Mouse (Mus musculus) heart, embryonic 12.5 days (tissue): ENCODE results near the gene Gpr119. TPM values are rescaled to one million over a fixed set of nuclear protein-coding genes. Genes with fewer than 3 reads are reported as not detected.

Experiments
- ATAC-seq: fragments of 200-750 bp; cut with Nextera tagmentation; 2 replicates; pipeline ENCODE4 v1.8.0; 2017; ENCODE audit warnings: moderate TSS enrichment, moderate library complexity; ENCODE audit not compliant: insufficient number of reproducible peaks, low FRiP score
- H3K27ac ChIP-seq: fragments of 300-500 bp; sonication (generic); 2 replicates; pipeline ENCODE4 v1.5.1; 2016; ENCODE audit warnings: mild to moderate bottlenecking, moderate library complexity; ENCODE audit not compliant: poor library complexity, severe bottlenecking
- H3K27me3 ChIP-seq: fragments of 300-500 bp; sonication (generic); replicated peaks from 2 replicates; pipeline ENCODE4 v1.6.1; 2016; ENCODE audit warnings: mild to moderate bottlenecking, moderate library complexity
- H3K36me3 ChIP-seq: fragments of 300-500 bp; sonication (generic); 2 replicates; pipeline ENCODE4 v1.6.1; 2016; ENCODE audit warnings: mild to moderate bottlenecking, moderate library complexity
- H3K4me1 ChIP-seq: fragments of 300-500 bp; sonication (generic); replicated peaks from 2 replicates; pipeline ENCODE4 v1.6.1; 2016; ENCODE audit warnings: mild to moderate bottlenecking
- H3K4me2 ChIP-seq: fragments of 300-500 bp; sonication (generic); 2 replicates; pipeline ENCODE4 v1.6.1; 2016; ENCODE audit warnings: mild to moderate bottlenecking, moderate library complexity
- H3K4me3 ChIP-seq: fragments of 300-500 bp; sonication (generic); 2 replicates; pipeline ENCODE4 v1.5.1; 2016; ENCODE audit warnings: mild to moderate bottlenecking
- H3K9ac ChIP-seq: fragments of 300-500 bp; sonication (generic); 2 replicates; pipeline ENCODE4 v1.6.1; 2016; ENCODE audit warnings: mild to moderate bottlenecking, moderate library complexity
- H3K9me3 ChIP-seq: fragments of 300-500 bp; sonication (generic); replicated peaks from 2 replicates; pipeline ENCODE4 v1.6.1; 2016; ENCODE audit warnings: mild to moderate bottlenecking, moderate library complexity
- WGBS: fragments of 180-500 bp; shearing (Covaris S2); methylation state at CpG from one replicate; pipeline ENCODE4 v1.1.7; 2016; 5-methylcytosine and 5-hydroxymethylcytosine counted together
- polyA plus RNA-seq: library from polyadenylated mRNA; unstranded; fragments of >200 nt; fragmentation: Nextera tagmentation; extraction: Ambion mirVana; gene quantifications from 2 replicates; pipeline ENCODE4 v1.2.1, GENCODE M21; 2016

Gene Gpr119
- not detected in 2 replicates for polyA plus RNA-seq

GRCm38 (mm10) chrX:48674171-48674570 lies at the start of gene Gpr119:
Gpr119 (minus strand) TSS chrX:48674478.
- 50% methylated on average over 4 of the region's 4 CpGs for WGBS
- Histone ChIP-seq H3K36me3 (no peaks in the 10 kb centered on the region), H3K4me2 (no peak within 1 kb of the TSS; the same call in 1 of the 2 replicates), H3K9me3 (no peaks in the 10 kb centered on the region), H3K9ac (no peak within 1 kb of the TSS), H3K27me3 (no peaks in the 10 kb centered on the region), H3K4me1 (0 out of 2 replicates have a peak, but pooled peaks cover 4% of the 10 kb centered on the region), H3K4me3 (no peak within 1 kb of the TSS), H3K27ac (no peak within 1 kb of the TSS)
- ATAC-seq = no peak

GRCm38 (mm10) chrX:48712846-48713245 lies 38.6 kb upstream of the Gpr119 start:
- H3K36me3 ChIP-seq = peaks cover 29% of the 10 kb centered on the region
- no peak overlapping the region for H3K9ac ChIP-seq
- H3K4me1 ChIP-seq = no peaks in the 10 kb centered on the region
- H3K9me3 ChIP-seq = no peaks in the 10 kb centered on the region
- no peak overlapping the region for H3K27ac ChIP-seq
- H3K27me3 ChIP-seq = no peaks in the 10 kb centered on the region
- H3K4me3 ChIP-seq = no peak overlapping the region
- H3K4me2 ChIP-seq = no peak overlapping the region
- WGBS = 84% methylated on average over 8 of the region's 8 CpGs
- ATAC-seq = no peak

- Histone ChIP-seq H3K9ac (no peak overlapping the region), H3K4me1 (no peaks in the 10 kb centered on the region), H3K4me2 (no peak overlapping the region), H3K9me3 (no peaks in the 10 kb centered on the region), H3K36me3 (peaks cover 29% of the 10 kb centered on the region), H3K27me3 (no peaks in the 10 kb centered on the region), H3K4me3 (no peak overlapping the region), H3K27ac (no peak overlapping the region)
- no peak for ATAC-seq
- 79% methylated on average over 10 of the region's 10 CpGs for WGBS
Observed at GRCm38 (mm10) chrX:48709701-48710100, 35.4 kb upstream of the Gpr119 start.

- Histone ChIP-seq H3K27me3 (no peaks in the 10 kb centered on the region), H3K9me3 (no peaks in the 10 kb centered on the region), H3K9ac (peak within 1 kb of the TSS; percentile 78), H3K27ac (peak within 1 kb of the TSS; percentile 54; the same call in 1 of the 2 replicates), H3K4me3 (peak within 1 kb of the TSS; percentile 77), H3K4me1 (0 out of 2 replicates have a peak, but pooled peaks cover 9% of the 10 kb centered on the region), H3K36me3 (peaks cover 11% of the 10 kb centered on the region; the same call in 1 of the 2 replicates), H3K4me2 (peak within 1 kb of the TSS; percentile 73)
- ATAC-seq = peak; percentile 94
- WGBS = 11% methylated on average over 42 of the region's 42 CpGs
Observed at GRCm38 (mm10) chrX:48694864-48695371, 20.6 kb upstream of the Gpr119 start, which contains the start of gene Rbmx2. Rbmx2 (plus strand) TSS chrX:48695004.

- 0 out of 2 replicates have a peak, but pooled peaks cover 9% of the 10 kb centered on the region for H3K4me1 ChIP-seq
- no peak overlapping the region for H3K9ac ChIP-seq
- WGBS = 14% methylated on average over 6 of the region's 6 CpGs
- H3K4me3 ChIP-seq = peak overlapping the region; percentile 77
- H3K9me3 ChIP-seq = no peaks in the 10 kb centered on the region
- H3K36me3 ChIP-seq = peaks cover 11% of the 10 kb centered on the region; the same call in 1 of the 2 replicates
- H3K4me2 ChIP-seq = peak overlapping the region; percentile 69
- H3K27ac ChIP-seq = no peak overlapping the region
- ATAC-seq = peak; percentile 36; the same call in 1 of the 2 replicates
- no peaks in the 10 kb centered on the region for H3K27me3 ChIP-seq
Observed at GRCm38 (mm10) chrX:48694460-48694859, 20.2 kb upstream of the Gpr119 start.

GRCm38 (mm10) chrX:48683857-48684256 lies 9.6 kb upstream of the Gpr119 start:
- Histone ChIP-seq H3K36me3 (no peaks in the 10 kb centered on the region), H3K4me3 (no peak overlapping the region), H3K4me1 (no peaks in the 10 kb centered on the region), H3K9ac (no peak overlapping the region), H3K27ac (no peak overlapping the region), H3K27me3 (no peaks in the 10 kb centered on the region), H3K9me3 (no peaks in the 10 kb centered on the region), H3K4me2 (no peak overlapping the region)
- WGBS = 54% methylated on average over 5 of the region's 5 CpGs
- no peak for ATAC-seq

- 14% methylated on average over 3 of the region's 3 CpGs for WGBS
- Histone ChIP-seq H3K27me3 (no peaks in the 10 kb centered on the region), H3K4me2 (no peak overlapping the region), H3K27ac (no peak overlapping the region), H3K4me1 (no peaks in the 10 kb centered on the region), H3K36me3 (no peaks in the 10 kb centered on the region), H3K9ac (no peak overlapping the region), H3K9me3 (no peaks in the 10 kb centered on the region), H3K4me3 (no peak overlapping the region)
- no peak for ATAC-seq
Observed at GRCm38 (mm10) chrX:48683451-48683850, 9.2 kb upstream of the Gpr119 start.

GRCm38 (mm10) chrX:48671714-48672113 lies 2.6 kb downstream of the Gpr119 start:
- WGBS = 52% methylated on average over 3 of the region's 3 CpGs
- no peak overlapping the region for H3K4me2 ChIP-seq
- H3K27ac ChIP-seq = no peak overlapping the region
- H3K36me3 ChIP-seq = no peaks in the 10 kb centered on the region
- H3K4me3 ChIP-seq = no peak overlapping the region
- 0 out of 2 replicates have a peak, but pooled peaks cover 4% of the 10 kb centered on the region for H3K4me1 ChIP-seq
- no peak overlapping the region for H3K9ac ChIP-seq
- no peak for ATAC-seq
- no peaks in the 10 kb centered on the region for H3K9me3 ChIP-seq
- H3K27me3 ChIP-seq = no peaks in the 10 kb centered on the region

- no peak for ATAC-seq
- WGBS = 66% methylated on average over 3 of the region's 3 CpGs
Observed at GRCm38 (mm10) chrX:48669588-48669987, 4.7 kb downstream of the Gpr119 start.

GRCm38 (mm10) chrX:48666807-48667206 lies 7.5 kb downstream of the Gpr119 start:
- Histone ChIP-seq H3K9ac (no peak overlapping the region), H3K4me2 (no peak overlapping the region), H3K4me1 (no peaks in the 10 kb centered on the region), H3K27ac (no peak overlapping the region), H3K9me3 (no peaks in the 10 kb centered on the region), H3K36me3 (0 out of 2 replicates have a peak, but pooled peaks cover under 1% of the 10 kb centered on the region), H3K4me3 (no peak overlapping the region), H3K27me3 (no peaks in the 10 kb centered on the region)
- 39% methylated on average over 6 of the region's 6 CpGs for WGBS
- no peak for ATAC-seq

More at GRCm38 (mm10) chrX:48669588-48669987, 4.7 kb downstream of the Gpr119 start:
- Histone ChIP-seq H3K9ac (no peak overlapping the region), H3K9me3 (no peaks in the 10 kb centered on the region), H3K4me3 (no peak overlapping the region), H3K27ac (no peak overlapping the region), H3K4me1 (0 out of 2 replicates have a peak, but pooled peaks cover 4% of the 10 kb centered on the region), H3K4me2 (no peak overlapping the region), H3K36me3 (no peaks in the 10 kb centered on the region), H3K27me3 (no peaks in the 10 kb centered on the region)

- no peak overlapping the region for H3K4me3 ChIP-seq
- 84% methylated on average over 2 of the region's 2 CpGs for WGBS
- no peak for ATAC-seq
Observed at GRCm38 (mm10) chrX:48644122-48644521, 30.2 kb downstream of the Gpr119 start.

GRCm38 (mm10) chrX:48637032-48637431 lies 37.2 kb downstream of the Gpr119 start:
- no peak overlapping the region for H3K4me2 ChIP-seq

More at GRCm38 (mm10) chrX:48644122-48644521, 30.2 kb downstream of the Gpr119 start:
- no peak overlapping the region for H3K9ac ChIP-seq
- no peaks in the 10 kb centered on the region for H3K27me3 ChIP-seq
- no peaks in the 10 kb centered on the region for H3K36me3 ChIP-seq
- no peak overlapping the region for H3K4me2 ChIP-seq
- H3K27ac ChIP-seq = no peak overlapping the region
- H3K4me1 ChIP-seq = no peaks in the 10 kb centered on the region
- H3K9me3 ChIP-seq = no peaks in the 10 kb centered on the region

More at GRCm38 (mm10) chrX:48637032-48637431, 37.2 kb downstream of the Gpr119 start:
- no peak overlapping the region for H3K4me3 ChIP-seq
- no peak for ATAC-seq
- H3K27ac ChIP-seq = no peak overlapping the region
- H3K9ac ChIP-seq = no peak overlapping the region
- H3K4me1 ChIP-seq = no peaks in the 10 kb centered on the region
- no peaks in the 10 kb centered on the region for H3K27me3 ChIP-seq
- H3K36me3 ChIP-seq = no peaks in the 10 kb centered on the region
- WGBS = 48% methylated on average over 2 of the region's 2 CpGs
- no peaks in the 10 kb centered on the region for H3K9me3 ChIP-seq
